ENCODE assay signal across 8 mouse cellular contexts in genomic region chr19:46961652-46962051, GRCm38 (mm10). TPM values are rescaled to one million over a fixed set of nuclear protein-coding genes. Genes with fewer than 3 reads are reported as not detected.
DNase-seq lines count a peak whose midpoint lies in the region; ATAC-seq and TF ChIP-seq lines count a peak whose summit lies in the region.

No protein-coding gene starts in this region.

- H3K36me3 ChIP-seq in CH12.LX (replicated peaks in 1 of 2; ENCODE audit: control insufficient read depth in 1 of 2, insufficient read depth in 1 of 2, low read length in 1 of 2), result peaks cover 0 to 16% of the 10 kb centered on the region in 2 experiments
- H3K36me3 ChIP-seq in forebrain, embryonic 14.5 days (ENCODE audit: control insufficient read depth, insufficient read depth, low read length), result no peaks in the 10 kb centered on the region
- no peaks in the 10 kb centered on the region for H3K36me3 ChIP-seq in neural tube, embryonic 14.5 days (ENCODE audit: control insufficient read depth, insufficient read depth, low read length)

- peak overlapping the region; percentile 65 to 77 (median 71) for H3K4me3 ChIP-seq in CH12.LX (replicated peaks in 1 of 3; ENCODE audit: low read depth in 2 of 3, low read length in 2 of 3, poor library complexity in 1 of 3)
- peak overlapping the region; percentile 70 for H3K4me3 ChIP-seq in forebrain, embryonic 14.5 days (ENCODE audit: low read depth, low read length)
- peak overlapping the region; percentile 67 for H3K4me3 ChIP-seq in neural tube, embryonic 14.5 days (ENCODE audit: low read depth, low read length)

- peak; percentile 74 for DNase-seq in CH12.LX (ENCODE audit: extremely low read depth)
- peak; percentile 91 for DNase-seq in forebrain, embryonic 14.5 days (ENCODE audit: low spot score)
- DNase-seq in heart, postnatal 14 days, result peak; percentile 87 to 88
- DNase-seq in layer of hippocampus, adult 18-20 months (ENCODE audit: low spot score in 2 of 2), result peak; percentile 84 to 88
- peak; percentile 85 to 89 for DNase-seq in lung, adult 18-20 months
- peak; percentile 88 for DNase-seq in testis, postnatal 10 days (ENCODE audit: low spot score)

- H3K27me3 ChIP-seq in CH12.LX (replicated peaks), result no peaks in the 10 kb centered on the region
- no peaks in the 10 kb centered on the region for H3K27me3 ChIP-seq in forebrain, embryonic 14.5 days (replicated peaks; ENCODE audit: control insufficient read depth, insufficient read depth, low read length)
- no peaks in the 10 kb centered on the region for H3K27me3 ChIP-seq in neural tube, embryonic 14.5 days (ENCODE audit: control insufficient read depth, insufficient read depth, low read length)

- peaks cover 3 to 38% of the 10 kb centered on the region in 2 experiments; a peak in 3 of 4 replicates for H3K4me1 ChIP-seq in CH12.LX (ENCODE audit: control insufficient read depth in 1 of 2, insufficient read depth in 2 of 2)
- peaks cover 18% of the 10 kb centered on the region for H3K4me1 ChIP-seq in forebrain, embryonic 14.5 days (ENCODE audit: control insufficient read depth, insufficient read depth, low read length)
- H3K4me1 ChIP-seq in neural tube, embryonic 14.5 days (ENCODE audit: control insufficient read depth, insufficient read depth, low read length), result peaks cover 17% of the 10 kb centered on the region; the same call in 1 of the 2 replicates

- TF ChIP-seq EP300 in CH12.LX (IDR thresholded peaks at IDR 0.05; ENCODE audit: low read length), result no peak

- peak; percentile 88 for TF ChIP-seq POLR2A in CH12.LX (IDR thresholded peaks at IDR 0.05; ENCODE audit: low read depth, low read length)

- dilution Hi-C loops in CH12.LX (cut with MboI; ENCODE audit: extremely low pct_ligation_motif_present, extremely low pct_unique_long_range_greater_than_20kb, low sequenced_read_pairs), result no loop called here

- H3K9ac ChIP-seq in CH12.LX (ENCODE audit: insufficient read depth, low read depth), result peak overlapping the region; percentile 97
- peak overlapping the region; percentile 88 for H3K9ac ChIP-seq in forebrain, embryonic 14.5 days (ENCODE audit: low read length)
- peak overlapping the region; percentile 92 for H3K9ac ChIP-seq in neural tube, embryonic 14.5 days (replicated peaks; ENCODE audit: low read depth, low read length)

- TF ChIP-seq RAD21 in CH12.LX (IDR thresholded peaks at IDR 0.05; ENCODE audit: low read depth, low read length), result no peak

- peak overlapping the region; percentile 97 for H3K4me2 ChIP-seq in CH12.LX (ENCODE audit: insufficient read depth, low read depth, poor library complexity, severe bottlenecking)
- peak overlapping the region; percentile 62 for H3K4me2 ChIP-seq in forebrain, embryonic 14.5 days (ENCODE audit: low read length)
- peak overlapping the region; percentile 77 for H3K4me2 ChIP-seq in neural tube, embryonic 14.5 days (ENCODE audit: low read depth, low read length)

- peak; percentile 86 for ATAC-seq in cerebellum, adult (ENCODE audit: insufficient number of reproducible peaks, low FRiP score, low TSS enrichment)
- peak; percentile 92 for ATAC-seq in forebrain, embryonic 14.5 days
- ATAC-seq in neural tube, embryonic 14.5 days (ENCODE audit: low read depth), result peak; percentile 93

- peaks cover 3% of the 10 kb centered on the region for H3K9me3 ChIP-seq in CH12.LX (replicated peaks; ENCODE audit: low read length)
- H3K9me3 ChIP-seq in forebrain, embryonic 14.5 days (replicated peaks; ENCODE audit: control insufficient read depth, low read length), result no peaks in the 10 kb centered on the region
- H3K9me3 ChIP-seq in neural tube, embryonic 14.5 days (ENCODE audit: control insufficient read depth, low read length), result no peaks in the 10 kb centered on the region

- intact Hi-C loops in heart, postnatal 14 days (cut with DNase I), result no loop called here

- TF ChIP-seq CTCF in CH12.LX (conservative IDR thresholded peaks at IDR 0.05 in 1 of 2, IDR thresholded peaks at IDR 0.05 in 1 of 2; ENCODE audit: low read depth in 2 of 2, low read length in 2 of 2), result no peak

- H3K79me2 ChIP-seq in CH12.LX (replicated peaks; ENCODE audit: control insufficient read depth, extremely low read depth, insufficient read depth, poor library complexity, severe bottlenecking), result peaks cover 26% of the 10 kb centered on the region

- under 1% methylated on average over 26 of the region's 36 CpGs for WGBS in forebrain, embryonic 14.5 days
- under 1% methylated on average over 32 of the region's 36 CpGs for WGBS in neural tube, embryonic 14.5 days

- in situ Hi-C loops in CH12.LX (cut with MboI; ENCODE audit: low pct_ligation_motif_present, low pct_unique_long_range_greater_than_20kb, low sequenced_read_pairs), result no loop called here

- peak overlapping the region; percentile 41 for H3K27ac ChIP-seq in CH12.LX (ENCODE audit: insufficient read depth, low read depth)
- peak overlapping the region; percentile 98 for H3K27ac ChIP-seq in forebrain, embryonic 14.5 days (ENCODE audit: low read depth, low read length)
- H3K27ac ChIP-seq in neural tube, embryonic 14.5 days (ENCODE audit: low read depth, low read length), result peak overlapping the region; percentile 99

TF ChIP-seq in CH12.LX, 34 proteins besides CTCF, POLR2A, EP300 and RAD21 (continues in another document):
- TF ChIP-seq ETS1 (conservative IDR thresholded peaks at IDR 0.05; ENCODE audit: low read depth, low read length), result no peak
- no peak for TF ChIP-seq ZKSCAN1 (IDR thresholded peaks at IDR 0.05; ENCODE audit: borderline replicate concordance, low read depth, low read length)
- no peak for TF ChIP-seq USF2 (conservative IDR thresholded peaks at IDR 0.05; ENCODE audit: low read depth, low read length)
- no peak; the same call in 1 of the 2 replicates for TF ChIP-seq SIN3A (IDR thresholded peaks at IDR 0.05; ENCODE audit: low read length)
- peak; percentile 60 for TF ChIP-seq NELFE (IDR thresholded peaks at IDR 0.05; ENCODE audit: low read depth, low read length)
- TF ChIP-seq KAT2A (IDR thresholded peaks at IDR 0.05; ENCODE audit: insufficient replicate concordance, low read length), result no peak
- 0 out of 2 replicates have a peak, but pooled peaks have one; percentile 13 for TF ChIP-seq IRF4 (IDR thresholded peaks at IDR 0.05; ENCODE audit: low read depth, low read length)
- TF ChIP-seq HCFC1 (IDR thresholded peaks at IDR 0.05; ENCODE audit: low read depth, low read length), result peak; percentile 32; the same call in 1 of the 2 replicates
- 0 out of 2 replicates have a peak, but pooled peaks have one; percentile 7 for TF ChIP-seq RCOR1 (conservative IDR thresholded peaks at IDR 0.05; ENCODE audit: low read depth, low read length)
- no peak for TF ChIP-seq E2F4 (IDR thresholded peaks at IDR 0.05; ENCODE audit: insufficient replicate concordance, low read depth, low read length)
- TF ChIP-seq JUND (conservative IDR thresholded peaks at IDR 0.05; ENCODE audit: low read depth, low read length), result no peak
- no peak for TF ChIP-seq MEF2A (IDR thresholded peaks at IDR 0.05; ENCODE audit: borderline replicate concordance, low read depth, low read length)
- TF ChIP-seq TCF12 (IDR thresholded peaks at IDR 0.05; ENCODE audit: low read depth, low read length), result peak; percentile 42
- no peak for TF ChIP-seq PAX5 (IDR thresholded peaks at IDR 0.05; ENCODE audit: low read length)
- no peak for TF ChIP-seq USF1 (IDR thresholded peaks at IDR 0.05; ENCODE audit: low read depth, low read length)
- 0 out of 2 replicates have a peak, but pooled peaks have one; percentile 41 for TF ChIP-seq TBP (conservative IDR thresholded peaks at IDR 0.05; ENCODE audit: low read depth, low read length)
- peak; percentile 73; the same call in 1 of the 2 replicates for TF ChIP-seq ZNF384 (IDR thresholded peaks at IDR 0.05; ENCODE audit: low read depth, low read length)
- TF ChIP-seq MAZ (IDR thresholded peaks at IDR 0.05; ENCODE audit: low read depth, low read length), result no peak; the same call in none of the 2 replicates
- no peak for TF ChIP-seq POLR2AphosphoS2 (IDR thresholded peaks at IDR 0.05; ENCODE audit: low read depth, low read length)
- no peak for TF ChIP-seq MAFK (IDR thresholded peaks at IDR 0.05; ENCODE audit: insufficient replicate concordance, low read length)
- TF ChIP-seq UBTF (IDR thresholded peaks at IDR 0.05; ENCODE audit: low read depth, low read length), result peak; percentile 60; the same call in 1 of the 2 replicates
- TF ChIP-seq GABPA (IDR thresholded peaks at IDR 0.05; ENCODE audit: insufficient replicate concordance, low read depth, low read length), result no peak
- no peak for TF ChIP-seq JUN (IDR thresholded peaks at IDR 0.05; ENCODE audit: insufficient read depth, low read depth, low read length)
- TF ChIP-seq CHD1 (IDR thresholded peaks at IDR 0.05; ENCODE audit: low read depth, low read length), result no peak
- TF ChIP-seq MXI1 (IDR thresholded peaks at IDR 0.05; ENCODE audit: low read depth, low read length), result peak; percentile 22; the same call in 1 of the 2 replicates
- TF ChIP-seq MYC (IDR thresholded peaks at IDR 0.05; ENCODE audit: low read depth, low read length), result 0 out of 2 replicates have a peak, but pooled peaks have one; percentile 22
- no peak; the same call in 1 of the 2 replicates for TF ChIP-seq CHD2 (IDR thresholded peaks at IDR 0.05; ENCODE audit: low read length)
- TF ChIP-seq MAX (IDR thresholded peaks at IDR 0.05; ENCODE audit: low read length), result no peak
- TF ChIP-seq ELF1 (IDR thresholded peaks at IDR 0.05; ENCODE audit: low read depth, low read length), result no peak; the same call in 1 of the 2 replicates
- no peak for TF ChIP-seq ZMIZ1 (IDR thresholded peaks at IDR 0.05; ENCODE audit: low read depth, low read length)

RNA-seq across cellular contexts. Expression of gene Ina, which starts 52.8 kb away (rescaled TPM):
- total RNA-seq in CH12.LX (2012; rRNA removed) (not detected in 2 replicates), CH12.LX (2014; rRNA removed) (not detected in 2 replicates)
- polyA plus RNA-seq in CH12.LX (2012; ENCODE audit: insufficient read length, low read depth), result not detected in 2 replicates
- polyA plus RNA-seq in forebrain, embryonic 14.5 days (2014; fragmentation: Nextera tagmentation; extraction: Ambion mirVana), result 253 and 297 TPM in 2 replicates
- total RNA-seq in heart, postnatal 14 days (2021), result not detected
- total RNA-seq in layer of hippocampus, adult 18-20 months (2021), result 100 to 1,000 TPM; 183 to 187 TPM
- polyA plus RNA-seq in neural tube, embryonic 14.5 days (2014; fragmentation: Nextera tagmentation; extraction: Ambion mirVana), result 535 and 653 TPM in 2 replicates

RNA-seq across cellular contexts. Expression of gene Nt5c2, which starts 53.3 kb away (rescaled TPM):
- total RNA-seq in CH12.LX (2012; rRNA removed), result 15.1 and 22.5 TPM in 2 replicates
- total RNA-seq in CH12.LX (2014; rRNA removed), result 21.1 and 26.0 TPM in 2 replicates
- 58.8 and 62.9 TPM in 2 replicates for polyA plus RNA-seq in CH12.LX (2012; ENCODE audit: insufficient read length, low read depth)
- 84.2 and 86.2 TPM in 2 replicates for polyA plus RNA-seq in forebrain, embryonic 14.5 days (2014; fragmentation: Nextera tagmentation; extraction: Ambion mirVana)
- total RNA-seq in heart, postnatal 14 days (2021), result 10 to 100 TPM; 64.9 to 75.1 TPM
- 10 to 100 TPM; 75.5 to 78.5 TPM for total RNA-seq in layer of hippocampus, adult 18-20 months (2021)
- polyA plus RNA-seq in neural tube, embryonic 14.5 days (2014; fragmentation: Nextera tagmentation; extraction: Ambion mirVana), result 72.0 and 80.3 TPM in 2 replicates

Comparison
In these comparisons a context has a peak if more than half of its experiments do, and no peak if none do; other contexts are left out.
1. Peak in every context shown above with its lines: DNase-seq, ATAC-seq, H3K4me3 ChIP-seq and H3K27ac ChIP-seq.
2. H3K27ac ChIP-seq: peak in every context shown above with its lines; median percentile 99 in neural tube, embryonic 14.5 days; 98 in forebrain, embryonic 14.5 days; 41 in CH12.LX.
3. RNA of gene Ina, which starts 52.8 kb away (total RNA-seq): 183 to 187 TPM in layer of hippocampus, adult 18-20 months; not detected in heart, postnatal 14 days and not detected in CH12.LX; every median in the first group is over 100 times any median in the second.